Mouse (Mus musculus) liver, embryonic 14.5 days (tissue): ENCODE measurements at regions not wholly inside any gene's neighbourhood (a gene's known extent, or its start where the extent isn't known, plus 50 kb on each side); places are given as distances from the start of the nearest gene placed in this dataset.

ENCODE experiments used
- ATAC-seq: fragments of 200-750 bp; cut with Nextera tagmentation; 2 replicates; pipeline ENCODE4 v1.8.0; 2017; ENCODE audit warnings: moderate number of reproducible peaks, mild to moderate bottlenecking, moderate library complexity; ENCODE audit not compliant: insufficient read depth
- DNase-seq, 3 experiments: peaks; one replicate each; pipeline ENCODE4 v3.0.0-alpha.2; 2012 to 2013; ENCODE audit warnings: low read depth in 3 of 3, low spot score in 3 of 3
- H3K27ac ChIP-seq: fragments of 300-500 bp; sonication (generic); 2 replicates; pipeline ENCODE4 v1.5.1; 2014; ENCODE audit warnings: moderate library complexity, mild to moderate bottlenecking, control low read depth, inconsistent platforms
- H3K27me3 ChIP-seq: fragments of 300-500 bp; sonication (generic); 2 replicates; pipeline ENCODE4 v1.6.1; 2014; ENCODE audit warnings: mild to moderate bottlenecking, low read length, moderate library complexity; ENCODE audit not compliant: control insufficient read depth, insufficient read depth
- H3K36me3 ChIP-seq: fragments of 300-500 bp; sonication (generic); replicated peaks from 2 replicates; pipeline ENCODE4 v1.6.1; 2014; ENCODE audit warnings: low read depth; ENCODE audit not compliant: control insufficient read depth, insufficient read depth
- H3K4me1 ChIP-seq, 2 experiments: fragments of 200-500 bp in 1 of 2; fragments of 300-500 bp in 1 of 2; sonication (generic) in 1 of 2; replicated peaks; 2 replicates each; pipeline ENCODE4 v1.6.1; 2012 to 2014; ENCODE audit warnings: antibody characterized with exemption in 1 of 2, inconsistent platforms in 1 of 2, low read length in 1 of 2; ENCODE audit not compliant: control insufficient read depth in 2 of 2, insufficient read depth in 2 of 2
- H3K4me2 ChIP-seq: fragments of 300-500 bp; sonication (generic); 2 replicates; pipeline ENCODE4 v1.6.1; 2014; ENCODE audit warnings: low read depth, mild to moderate bottlenecking, control low read depth, moderate library complexity
- H3K4me3 ChIP-seq, 2 experiments: fragments of 200-500 bp in 1 of 2; fragments of 300-500 bp in 1 of 2; sonication (generic) in 1 of 2; 2 replicates each; pipeline ENCODE4 v1.5.1; 2012 to 2014; ENCODE audit warnings: low read depth in 2 of 2, low read length in 2 of 2, mild to moderate bottlenecking in 2 of 2, control low read depth in 1 of 2, inconsistent platforms in 1 of 2, moderate library complexity in 1 of 2; ENCODE audit not compliant: insufficient read depth in 1 of 2
- H3K9ac ChIP-seq: fragments of 300-500 bp; sonication (generic); replicated peaks from 2 replicates; pipeline ENCODE4 v1.6.1; 2014; ENCODE audit warnings: mild to moderate bottlenecking, control low read depth, moderate library complexity
- H3K9me3 ChIP-seq: fragments of 300-500 bp; sonication (generic); 2 replicates; pipeline ENCODE4 v1.6.1; 2016; ENCODE audit warnings: low read length, mixed read lengths; ENCODE audit not compliant: control insufficient read depth
- CTCF ChIP-seq: IDR thresholded peaks from 2 replicates; pipeline ENCODE4 v1.5.1; 2016; ENCODE audit warnings: antibody characterized with exemption, low read depth, control low read depth
- EP300 ChIP-seq: IDR thresholded peaks from 2 replicates; pipeline ENCODE4 v1.6.1; 2016; ENCODE audit warnings: antibody characterized with exemption, low read depth
- WGBS: fragments of 180-500 bp; shearing (Covaris S2); extraction: QIAGEN DNeasy Blood & Tissue Kit; methylation state at CpG from one replicate; pipeline ENCODE4 v1.1.7; 2014; ENCODE audit not compliant: insufficient replicate concordance; 5-methylcytosine and 5-hydroxymethylcytosine counted together

GRCm38 (mm10) chr16:63116456-63116855 is 262.3 kb downstream of the Pros1 start:
- Histone ChIP-seq H3K36me3 (no peaks in the 10 kb centered on the region), H3K9ac (no peak overlapping the region), H3K27me3 (no peaks in the 10 kb centered on the region), H3K9me3 (no peaks in the 10 kb centered on the region), H3K4me2 (no peak overlapping the region), H3K4me1 (no peaks in the 10 kb centered on the region), H3K27ac (no peak overlapping the region), H3K4me3 (no peak overlapping the region)
- WGBS, result 72% methylated on average over 2 of the region's 2 CpGs
- DNase-seq, result no peak
- TF ChIP-seq CTCF (no peak), EP300 (no peak)
- no peak for ATAC-seq

- no peaks in the 10 kb centered on the region for H3K27me3 ChIP-seq
- WGBS, result 49% methylated on average over 7 of the region's 7 CpGs
- H3K36me3 ChIP-seq, result no peaks in the 10 kb centered on the region
- H3K4me3 ChIP-seq, result no peak overlapping the region
- TF ChIP-seq CTCF, result no peak
- no peak for TF ChIP-seq EP300
- H3K9me3 ChIP-seq, result no peaks in the 10 kb centered on the region
- no peaks in the 10 kb centered on the region for H3K4me1 ChIP-seq
- DNase-seq (no peak), ATAC-seq (no peak)
- H3K4me2 ChIP-seq, result no peak overlapping the region
- no peak overlapping the region for H3K9ac ChIP-seq
- H3K27ac ChIP-seq, result no peak overlapping the region
Measured at GRCm38 (mm10) chr16:63118721-63119120, 264.6 kb downstream of the Pros1 start.

DNA sequence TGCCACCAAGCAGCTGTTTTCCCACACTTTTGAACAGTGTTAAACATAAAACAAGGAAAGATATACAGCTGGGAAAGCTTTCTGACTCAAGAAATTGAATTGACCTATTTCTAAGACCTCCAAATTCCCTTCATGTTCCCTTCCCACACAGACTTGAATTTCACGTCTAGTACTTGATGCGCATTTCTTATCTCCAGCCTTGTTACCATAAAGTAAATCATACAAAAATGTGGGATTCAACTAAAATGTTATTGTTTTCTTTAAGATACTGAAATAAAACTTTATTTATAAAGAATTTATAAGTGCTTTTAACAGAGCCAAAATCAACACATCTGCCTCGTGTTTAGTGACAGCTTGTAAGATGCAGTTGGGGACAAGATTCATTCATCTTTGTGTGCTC is 289.7 kb downstream of the Pros1 start:
- Histone ChIP-seq H3K9me3 (no peaks in the 10 kb centered on the region), H3K27ac (no peak overlapping the region), H3K36me3 (no peaks in the 10 kb centered on the region), H3K4me3 (no peak overlapping the region), H3K9ac (no peak overlapping the region), H3K4me1 (no peaks in the 10 kb centered on the region), H3K27me3 (no peaks in the 10 kb centered on the region), H3K4me2 (no peak overlapping the region)
- 72% methylated on average over 3 of the region's 3 CpGs for WGBS
- TF ChIP-seq EP300 (no peak), CTCF (no peak)
- no peak for ATAC-seq
- DNase-seq, result no peak

DNA sequence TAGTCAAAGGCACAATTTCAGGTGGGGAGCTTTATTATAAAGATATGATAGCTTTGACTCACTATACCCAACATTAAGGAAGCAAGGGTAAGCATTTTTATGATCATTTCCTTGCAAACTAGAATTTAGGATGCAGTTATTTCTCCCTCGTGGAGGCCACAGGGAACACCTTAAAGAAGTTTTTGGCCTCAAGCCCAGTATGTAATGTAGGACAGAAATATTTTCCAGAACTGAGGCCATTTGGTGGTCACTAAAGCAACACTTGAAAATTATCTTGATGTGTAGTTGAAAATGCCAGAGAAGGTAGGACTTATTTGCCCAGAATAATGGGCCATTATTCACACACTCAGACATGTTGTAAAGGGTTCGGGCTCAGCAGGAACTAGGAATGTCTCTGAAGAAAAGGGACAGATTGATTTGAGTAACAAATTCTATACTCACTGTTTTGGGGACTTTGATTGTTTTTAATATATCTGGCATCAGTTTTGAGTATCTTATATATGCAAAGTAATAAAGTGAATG is 301.3 kb downstream of the Pros1 start:
- no peaks in the 10 kb centered on the region for H3K27me3 ChIP-seq
- no peak overlapping the region for H3K27ac ChIP-seq
- H3K9me3 ChIP-seq, result no peaks in the 10 kb centered on the region
- WGBS, result 51% methylated on average over 2 of the region's 2 CpGs
- no peak overlapping the region for H3K4me2 ChIP-seq
- H3K4me1 ChIP-seq, result no peaks in the 10 kb centered on the region
- TF ChIP-seq CTCF (no peak), EP300 (no peak)
- H3K36me3 ChIP-seq, result no peaks in the 10 kb centered on the region
- H3K4me3 ChIP-seq, result no peak overlapping the region
- ATAC-seq (no peak), DNase-seq (no peak)
- H3K9ac ChIP-seq, result no peak overlapping the region

GRCm38 (mm10) chr16:63170101-63170500 is 316.0 kb downstream of the Pros1 start:
- H3K9ac ChIP-seq, result no peak overlapping the region
- H3K36me3 ChIP-seq, result no peaks in the 10 kb centered on the region
- no peak overlapping the region for H3K4me2 ChIP-seq
- TF ChIP-seq EP300 (no peak), CTCF (no peak)
- ATAC-seq (no peak), DNase-seq (no peak)
- H3K27me3 ChIP-seq, result no peaks in the 10 kb centered on the region
- WGBS, result 43% methylated on average over 6 of the region's 6 CpGs
- no peaks in the 10 kb centered on the region for H3K9me3 ChIP-seq
- H3K27ac ChIP-seq, result no peak overlapping the region
- no peaks in the 10 kb centered on the region for H3K4me1 ChIP-seq
- no peak overlapping the region for H3K4me3 ChIP-seq
